Mouse (Mus musculus) MEL (cell line): ENCODE data around the gene 4930568D16Rik. TPM values are rescaled to one million over a fixed set of nuclear protein-coding genes. Genes with fewer than 3 reads are reported as not detected.

Source experiments
- DNase-seq: peaks from one replicate; pipeline ENCODE4 v3.0.0; 2011; ENCODE audit warnings: low read depth, low spot score
- H3K27ac ChIP-seq: 2 replicates; pipeline ENCODE4 v1.5.1; 2012; ENCODE audit warnings: low read depth, mild to moderate bottlenecking, control low read depth, low read length, moderate library complexity; ENCODE audit not compliant: control insufficient read depth
- H3K27me3 ChIP-seq, 2 experiments: fragments of 150-350 bp in 1 of 2; sonication (generic) in 1 of 2; 2 replicates each; pipeline ENCODE4 v1.6.1; 2012; ENCODE audit warnings: low read length in 2 of 2, mild to moderate bottlenecking in 2 of 2, improper control_type of control experiment in 1 of 2, moderate library complexity in 1 of 2; ENCODE audit not compliant: insufficient read depth in 2 of 2, control insufficient read depth in 1 of 2
- H3K36me3 ChIP-seq, 2 experiments: 2 replicates each; pipeline ENCODE4 v1.6.1; 2012 to 2014; ENCODE audit warnings: low read length in 2 of 2, improper control_type of control experiment in 1 of 2, inconsistent platforms in 1 of 2, mild to moderate bottlenecking in 1 of 2; ENCODE audit not compliant: insufficient read depth in 2 of 2, control insufficient read depth in 1 of 2
- H3K4me1 ChIP-seq, 2 experiments: fragments of 150-350 bp in 1 of 2; sonication (generic) in 1 of 2; 2 replicates each; pipeline ENCODE4 v1.6.1; 2012; ENCODE audit warnings: low read length in 2 of 2, improper control_type of control experiment in 1 of 2, mild to moderate bottlenecking in 1 of 2; ENCODE audit not compliant: insufficient read depth in 2 of 2, control insufficient read depth in 1 of 2
- H3K4me3 ChIP-seq, 2 experiments: fragments of 150-350 bp in 1 of 2; sonication (generic) in 1 of 2; 2 replicates each; pipeline ENCODE4 v1.5.1; 2012; ENCODE audit warnings: low read depth in 2 of 2, low read length in 2 of 2, mild to moderate bottlenecking in 2 of 2, moderate library complexity in 2 of 2, control low read depth in 1 of 2, improper control_type of control experiment in 1 of 2; ENCODE audit not compliant: control insufficient read depth in 1 of 2, insufficient read depth in 1 of 2
- H3K79me2 ChIP-seq: 2 replicates; pipeline ENCODE4 v1.6.1; 2012; ENCODE audit warnings: mild to moderate bottlenecking, low read length, moderate library complexity; ENCODE audit not compliant: control insufficient read depth, poor library complexity, insufficient read depth
- H3K9ac ChIP-seq: 2 replicates; pipeline ENCODE4 v1.6.1; 2012; ENCODE audit warnings: low read depth, mild to moderate bottlenecking, control low read depth, low read length, moderate library complexity; ENCODE audit not compliant: control insufficient read depth, poor library complexity, severe bottlenecking
- H3K9me3 ChIP-seq: fragments of 150-350 bp; sonication (generic); replicated peaks from 2 replicates; pipeline ENCODE4 v1.6.1; 2012; ENCODE audit warnings: mild to moderate bottlenecking, low read length, improper control_type of control experiment, moderate library complexity; ENCODE audit not compliant: insufficient read depth
- CTCF ChIP-seq, 3 experiments: IDR thresholded peaks in 2 of 3; conservative IDR thresholded peaks in 1 of 3; 2 replicates each; pipeline ENCODE4 v1.5.1; 2011 to 2012; ENCODE audit warnings: low read length in 3 of 3, low read depth in 2 of 3, mild to moderate bottlenecking in 2 of 3, improper control_type of control experiment in 1 of 3, inconsistent platforms in 1 of 3, mixed read lengths in 1 of 3, moderate library complexity in 1 of 3; ENCODE audit not compliant: control insufficient read depth in 1 of 3, insufficient read depth in 1 of 3, poor library complexity in 1 of 3, severe bottlenecking in 1 of 3
- E2F4 ChIP-seq: IDR thresholded peaks from 2 replicates; pipeline ENCODE4 v1.6.1; 2011; ENCODE audit warnings: low read depth, low read length, improper control_type of control experiment, borderline replicate concordance
- EP300 ChIP-seq, 2 experiments: IDR thresholded peaks; 2 replicates each; pipeline ENCODE4 v1.6.1; 2011; ENCODE audit warnings: improper control_type of control experiment in 2 of 2, low read length in 2 of 2, low read depth in 1 of 2, mild to moderate bottlenecking in 1 of 2
- ETS1 ChIP-seq: IDR thresholded peaks from 2 replicates; pipeline ENCODE4 v1.6.1; 2012; ENCODE audit warnings: low read depth, mild to moderate bottlenecking, inconsistent platforms, low read length, improper control_type of control experiment, moderate library complexity
- GABPA ChIP-seq: IDR thresholded peaks from 2 replicates; pipeline ENCODE4 v1.6.1; 2012; ENCODE audit warnings: low read depth, mild to moderate bottlenecking, inconsistent platforms, low read length, improper control_type of control experiment, moderate library complexity
- KAT2A ChIP-seq: conservative IDR thresholded peaks from 2 replicates; pipeline ENCODE4 v1.6.1; 2012; ENCODE audit warnings: low read depth, low read length, improper control_type of control experiment, inconsistent platforms
- MAFK ChIP-seq: IDR thresholded peaks from 2 replicates; pipeline ENCODE4 v1.6.1; 2011; ENCODE audit warnings: low read depth, mild to moderate bottlenecking, low read length, improper control_type of control experiment, borderline replicate concordance
- MAZ ChIP-seq: IDR thresholded peaks from 2 replicates; pipeline ENCODE4 v1.6.1; 2012; ENCODE audit warnings: low read depth, mild to moderate bottlenecking, inconsistent platforms, low read length, improper control_type of control experiment
- MYB ChIP-seq: IDR thresholded peaks from 2 replicates; pipeline ENCODE4 v1.6.1; 2011; ENCODE audit warnings: mild to moderate bottlenecking, low read depth, low read length, improper control_type of control experiment
- NELFE ChIP-seq: IDR thresholded peaks from 2 replicates; pipeline ENCODE4 v1.6.1; 2011; ENCODE audit warnings: low read depth, low read length, improper control_type of control experiment
- NRF1 ChIP-seq: IDR thresholded peaks from 2 replicates; pipeline ENCODE4 v1.6.1; 2014; ENCODE audit warnings: low read depth, mild to moderate bottlenecking, inconsistent platforms, low read length, improper control_type of control experiment, moderate library complexity; ENCODE audit not compliant: poor library complexity, insufficient read depth, severe bottlenecking
- POLR2A ChIP-seq, 2 experiments: IDR thresholded peaks; 2 replicates each; pipeline ENCODE4 v1.6.1; 2011 to 2012; ENCODE audit warnings: low read length in 2 of 2, mild to moderate bottlenecking in 2 of 2, control low read depth in 1 of 2, improper control_type of control experiment in 1 of 2, low read depth in 1 of 2, moderate library complexity in 1 of 2; ENCODE audit not compliant: control insufficient read depth in 1 of 2, insufficient read depth in 1 of 2, poor library complexity in 1 of 2
- POLR2AphosphoS2 ChIP-seq: IDR thresholded peaks from 2 replicates; pipeline ENCODE4 v1.6.1; 2011; ENCODE audit warnings: low read length, improper control_type of control experiment
- POLR2AphosphoS5 ChIP-seq: IDR thresholded peaks from 2 replicates; pipeline ENCODE4 v1.6.1; 2012; ENCODE audit warnings: low read depth, borderline replicate concordance, mild to moderate bottlenecking, inconsistent platforms, low read length, moderate library complexity, mixed read lengths
- TAL1 ChIP-seq: IDR thresholded peaks from 2 replicates; pipeline ENCODE4 v1.6.1; 2012; ENCODE audit warnings: mild to moderate bottlenecking, inconsistent platforms, low read length, moderate library complexity, mixed read lengths
- TBP ChIP-seq: IDR thresholded peaks from 2 replicates; pipeline ENCODE4 v1.8.0; 2011; ENCODE audit warnings: low read depth, low read length, improper control_type of control experiment
- USF2 ChIP-seq, 2 experiments: IDR thresholded peaks; 2 replicates each; pipeline ENCODE4 v1.6.1; 2011 to 2012; ENCODE audit warnings: improper control_type of control experiment in 2 of 2, low read length in 2 of 2, borderline replicate concordance in 1 of 2, inconsistent platforms in 1 of 2, low read depth in 1 of 2, mild to moderate bottlenecking in 1 of 2; ENCODE audit not compliant: insufficient read depth in 1 of 2
- ZC3H11A ChIP-seq: IDR thresholded peaks from 2 replicates; pipeline ENCODE4 v1.6.1; 2012; ENCODE audit warnings: low read depth, mild to moderate bottlenecking, inconsistent platforms, low read length, improper control_type of control experiment
- ZNF384 ChIP-seq: IDR thresholded peaks from 2 replicates; pipeline ENCODE4 v1.6.1; 2012; ENCODE audit warnings: low read depth, mild to moderate bottlenecking, inconsistent platforms, low read length, improper control_type of control experiment
- polyA plus RNA-seq, 2 experiments: library from polyadenylated mRNA; stranded (reverse) in 1 of 2; unstranded in 1 of 2; fragments of >175 nt in 1 of 2; fragments of >200 nt in 1 of 2; gene quantifications; 2 replicates each; pipeline versions ENCODE4 v1.2.1 to v1.2.4; 2012; ENCODE audit warnings: low replicate concordance in 2 of 2, low read depth in 1 of 2; ENCODE audit not compliant: insufficient read length in 2 of 2, insufficient read depth in 1 of 2, missing spikeins in 1 of 2
- total RNA-seq: library from RNA; depleted of rRNA; stranded (reverse); fragments of 300-350 nt; gene quantifications from 2 replicates; pipeline ENCODE4 v1.2.3, GENCODE M21; 2012

The 4930568D16Rik gene
- total and polyA plus RNA-seq, 3 experiments, result not detected

- Histone ChIP-seq H3K27me3 (peaks cover 3 to 16% of the 10 kb centered on the region in 2 experiments; a peak in 3 of 4 replicates), H3K79me2 (no peaks in the 10 kb centered on the region)
- DNase-seq, result no peak
These were observed 29.6 kb upstream of the 4930568D16Rik start, which contains the start of gene 4930402F06Rik for GRCm38 (mm10) chr2:35397096-35397495. TSS of gene 4930402F06Rik (minus strand) at chr2:35397175.

GRCm38 (mm10) chr2:35385441-35385871 is 17.9 kb upstream of the 4930568D16Rik start:
- TF ChIP-seq ETS1 (no peak), ZC3H11A (no peak), POLR2AphosphoS2 (no peak), POLR2A (IDR thresholded peaks at IDR 0.05; ENCODE audit: control insufficient read depth in 1 of 2, insufficient read depth in 1 of 2, low read depth in 1 of 2, low read length in 2 of 2, poor library complexity in 1 of 2) (no peak), MAZ (no peak), MAFK (no peak), TBP (no peak)
- Histone ChIP-seq H3K9me3 (no peaks in the 10 kb centered on the region), H3K36me3 (no peaks in the 10 kb centered on the region), H3K9ac (no peak overlapping the region), H3K27ac (no peak overlapping the region), H3K4me1 (no peaks in the 10 kb centered on the region), H3K27me3 (peaks cover 6 to 13% of the 10 kb centered on the region in 2 experiments), H3K4me3 (no peak overlapping the region), H3K79me2 (no peaks in the 10 kb centered on the region)
- DNase-seq, result no peak

More at GRCm38 (mm10) chr2:35397096-35397495, 29.6 kb upstream of the 4930568D16Rik start, which contains the start of gene 4930402F06Rik:
- Histone ChIP-seq H3K4me1 (peaks cover 0 to 16% of the 10 kb centered on the region in 2 experiments; a peak in 3 of 4 replicates), H3K9ac (no peak within 1 kb of the TSS), H3K36me3 (peaks cover 0 to 3% of the 10 kb centered on the region in 2 experiments; a peak in 2 of 4 replicates), H3K27ac (no peak within 1 kb of the TSS), H3K9me3 (no peaks in the 10 kb centered on the region), H3K4me3 (peak within 1 kb of the TSS in 1 of 2 experiments; percentile 42; a peak in 2 of 4 replicates)
- no peak for TF ChIP-seq NRF1
- no peak for TF ChIP-seq CTCF (IDR thresholded peaks at IDR 0.05 in 2 of 3, conservative IDR thresholded peaks at IDR 0.05 in 1 of 3; ENCODE audit: control insufficient read depth in 1 of 3, insufficient read depth in 1 of 3, low read depth in 2 of 3, low read length in 3 of 3, poor library complexity in 1 of 3, severe bottlenecking in 1 of 3)
- no peak for TF ChIP-seq TAL1
- TF ChIP-seq ETS1, result no peak
- TF ChIP-seq MAZ, result no peak
- TF ChIP-seq KAT2A, result no peak
- TF ChIP-seq USF2 (IDR thresholded peaks at IDR 0.05; ENCODE audit: borderline replicate concordance in 1 of 2, insufficient read depth in 1 of 2, low read depth in 1 of 2, low read length in 2 of 2), result no peak
- TF ChIP-seq POLR2A (IDR thresholded peaks at IDR 0.05; ENCODE audit: control insufficient read depth in 1 of 2, insufficient read depth in 1 of 2, low read depth in 1 of 2, low read length in 2 of 2, poor library complexity in 1 of 2), result no peak
- TF ChIP-seq E2F4, result no peak
- TF ChIP-seq NELFE, result no peak
- TF ChIP-seq ZNF384, result no peak
- TF ChIP-seq GABPA, result no peak
- no peak for TF ChIP-seq EP300 (IDR thresholded peaks at IDR 0.05; ENCODE audit: low read depth in 1 of 2, low read length in 2 of 2)
- no peak for TF ChIP-seq MYB
- TF ChIP-seq POLR2AphosphoS5, result no peak
